Mouse (Mus musculus) retina, postnatal 7 days (tissue): Measurements from ENCODE around the gene Pafah2.
A peak's percentile ranks its signal among the peaks of the same experiment; 100 is the strongest.

Experiments used
- DNase-seq: peaks from one replicate; pipeline ENCODE4 v3.0.0-alpha.2; 2012; ENCODE audit warnings: low read depth, low spot score

The Pafah2 gene

GRCm38 (mm10) chr4:134423949-134424348 lies 27.8 kb downstream of the Pafah2 start:
- DNase-seq, result no peak

- no peak for DNase-seq
Observed at GRCm38 (mm10) chr4:134425088-134425487, 29.0 kb downstream of the Pafah2 start.

GRCm38 (mm10) chr4:134430381-134431004 lies 34.4 kb downstream of the Pafah2 start:
- DNase-seq, result peak; percentile 57

GRCm38 (mm10) chr4:134432686-134433360 lies 36.7 kb downstream of the Pafah2 start:
- no peak for DNase-seq

GRCm38 (mm10) chr4:134436185-134436584 lies 40.1 kb downstream of the Pafah2 start:
- no peak for DNase-seq

GRCm38 (mm10) chr4:134436659-134437058 lies 40.5 kb downstream of the Pafah2 start:
- DNase-seq, result no peak

GRCm38 (mm10) chr4:134439119-134439518 lies 43.0 kb downstream of the Pafah2 start:
- no peak for DNase-seq

- DNase-seq, result no peak
Observed at GRCm38 (mm10) chr4:134439919-134440318, 43.8 kb downstream of the Pafah2 start.

GRCm38 (mm10) chr4:134442216-134442615 lies 46.1 kb downstream of the Pafah2 start:
- no peak for DNase-seq

GRCm38 (mm10) chr4:134443589-134443988 lies 47.5 kb downstream of the Pafah2 start:
- DNase-seq, result no peak

GRCm38 (mm10) chr4:134444949-134445348 lies 48.8 kb downstream of the Pafah2 start:
- no peak for DNase-seq

- no peak for DNase-seq
Observed at GRCm38 (mm10) chr4:134445489-134445888, 49.4 kb downstream of the Pafah2 start.

GRCm38 (mm10) chr4:134447966-134448365 lies 51.8 kb downstream of the Pafah2 start:
- DNase-seq, result no peak

- DNase-seq, result no peak
Observed at GRCm38 (mm10) chr4:134449595-134450391, 53.7 kb downstream of the Pafah2 start.

GRCm38 (mm10) chr4:134450392-134451195 lies 54.5 kb downstream of the Pafah2 start:
- no peak for DNase-seq

GRCm38 (mm10) chr4:134451484-134451883 lies 55.4 kb downstream of the Pafah2 start:
- no peak for DNase-seq

GRCm38 (mm10) chr4:134453619-134454400 lies 57.7 kb downstream of the Pafah2 start:
- no peak for DNase-seq

- no peak for DNase-seq
Observed at GRCm38 (mm10) chr4:134455310-134455709, 59.2 kb downstream of the Pafah2 start.

- DNase-seq, result no peak
Observed at GRCm38 (mm10) chr4:134457130-134457825, 61.2 kb downstream of the Pafah2 start.

- no peak for DNase-seq
Observed at GRCm38 (mm10) chr4:134458856-134459255, 62.7 kb downstream of the Pafah2 start.
